Mouse (Mus musculus): ENCODE data around the gene Acot10. TPM values are rescaled to one million over a fixed set of nuclear protein-coding genes. Genes with fewer than 3 reads are reported as not detected.

The Acot10 gene
- polyA plus RNA-seq (2015; fragmentation: Nextera tagmentation; extraction: Ambion mirVana): 0.23 and 0.30 TPM in 2 replicates

GRCm38 (mm10) chr15:20666650-20667049, at the start of gene Acot10:
TSS of gene Acot10 (minus strand) at chr15:20666750.

Other genes starting within 250 kb of the Acot10 start
- not detected in 2 replicates for gene Cdh12, start 217.5 kb downstream of the Acot10 start, polyA plus RNA-seq (2015; fragmentation: Nextera tagmentation; extraction: Ambion mirVana)

Measured in urinary bladder, postnatal 0 days (tissue).